Mouse (Mus musculus) cerebellum, adult (tissue): ENCODE results near the gene Gm10837.

ENCODE experiments used
- ATAC-seq: cut with Nextera tagmentation; 2 replicates; pipeline ENCODE4 v1.9.2; 2017; ENCODE audit warnings: mild to moderate bottlenecking, moderate library complexity, mixed read lengths; ENCODE audit not compliant: insufficient number of reproducible peaks, low FRiP score, low TSS enrichment

Gene Gm10837

DNA sequence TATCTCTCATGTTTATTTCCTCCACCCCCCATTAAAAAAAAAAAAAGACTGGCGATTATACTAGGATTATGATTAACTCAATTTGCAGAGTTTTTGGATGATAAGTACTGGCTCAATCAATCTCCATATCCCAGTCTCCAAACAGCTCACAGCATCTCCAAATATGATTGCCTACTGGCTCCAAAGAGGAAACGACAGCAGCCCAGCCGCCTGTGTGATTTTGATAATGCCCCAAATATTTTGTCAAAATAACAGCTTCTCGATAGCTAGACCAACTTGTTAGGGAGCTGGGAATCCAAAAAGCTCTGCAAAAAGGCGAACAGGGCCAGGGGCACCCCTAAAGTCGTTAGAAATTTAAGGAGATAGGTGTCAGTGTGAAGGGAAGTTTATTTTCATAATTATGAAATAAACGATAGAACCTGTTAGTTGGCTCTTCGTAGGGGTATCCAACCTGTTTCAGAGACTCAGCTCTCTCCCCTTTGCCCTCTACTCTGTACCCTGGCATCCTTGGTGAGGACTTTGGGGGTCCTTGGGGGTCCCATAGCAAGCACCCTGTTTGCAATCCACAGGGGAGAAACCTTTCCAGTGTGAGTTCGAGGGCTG lies 12.3 kb upstream of the Gm10837 start:
- no peak for ATAC-seq

DNA sequence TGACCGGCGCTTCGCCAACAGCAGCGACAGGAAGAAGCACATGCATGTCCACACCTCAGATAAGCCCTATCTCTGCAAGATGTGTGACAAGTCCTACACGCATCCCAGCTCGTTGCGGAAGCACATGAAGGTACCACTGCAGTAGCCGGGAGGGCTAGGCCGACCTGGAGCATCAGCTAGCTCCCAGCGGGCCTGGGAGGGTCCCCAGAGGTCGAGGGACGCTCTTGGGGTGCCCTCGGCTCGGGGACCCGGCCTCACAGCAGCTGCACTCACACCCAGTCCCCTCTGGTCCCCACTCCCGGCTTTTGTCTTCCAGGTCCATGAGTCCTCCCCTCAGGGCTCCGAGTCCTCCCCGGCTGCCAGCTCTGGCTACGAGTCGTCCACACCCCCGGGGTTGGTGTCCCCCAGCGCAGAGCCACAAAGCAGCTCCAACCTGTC lies 11.8 kb upstream of the Gm10837 start:
- ATAC-seq: no peak

DNA sequence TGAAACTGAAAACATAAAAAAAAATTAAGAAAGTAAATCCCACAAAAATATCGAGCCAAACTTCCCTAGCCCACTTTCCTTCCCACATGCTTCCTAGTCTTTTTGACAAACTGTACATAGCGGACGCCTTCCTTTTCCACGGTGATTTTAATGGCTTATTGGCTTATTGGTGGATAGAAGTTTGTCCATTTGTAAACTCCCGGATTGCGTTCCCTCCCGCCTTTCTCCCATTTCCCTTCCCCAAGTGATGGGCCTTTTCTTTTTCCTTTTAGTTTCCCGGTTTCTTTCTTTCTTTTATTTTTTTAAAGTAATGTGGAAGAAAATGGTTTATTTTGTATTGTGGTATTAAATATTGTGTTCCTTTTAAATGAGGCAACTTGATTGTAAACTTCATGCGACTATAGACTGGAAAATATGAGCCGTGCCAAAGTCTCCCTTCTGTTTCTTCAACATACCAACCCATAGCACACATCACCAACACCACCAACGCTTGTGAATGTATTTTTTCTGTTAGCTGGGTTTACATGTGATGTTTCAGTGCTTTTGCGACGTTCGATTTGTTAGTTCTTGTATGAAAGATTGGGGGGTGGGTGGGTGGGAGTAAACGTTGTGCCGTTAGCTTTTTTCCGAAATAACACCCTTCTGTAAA lies 10.8 kb upstream of the Gm10837 start:
- no peak for ATAC-seq

DNA sequence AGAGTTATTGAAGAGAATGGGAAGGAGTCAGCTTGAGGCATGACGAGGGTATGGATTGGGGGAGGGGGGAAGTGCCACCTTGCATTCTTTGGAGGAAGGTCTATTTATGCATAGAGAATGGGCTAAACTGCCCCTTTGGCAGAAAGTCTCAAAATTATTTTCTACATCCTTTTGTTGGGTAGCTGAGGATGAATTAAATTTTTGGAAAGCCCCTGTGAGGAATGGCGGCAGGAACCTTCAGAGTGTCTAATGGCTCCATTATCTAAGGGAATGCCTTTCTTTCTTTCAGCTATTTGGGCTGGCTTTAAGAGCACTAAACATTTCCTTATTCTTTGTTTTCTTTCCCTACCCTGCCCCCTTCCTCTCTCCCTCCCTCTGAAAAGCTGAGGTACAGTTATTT lies 10.0 kb upstream of the Gm10837 start:
- no peak for ATAC-seq

DNA sequence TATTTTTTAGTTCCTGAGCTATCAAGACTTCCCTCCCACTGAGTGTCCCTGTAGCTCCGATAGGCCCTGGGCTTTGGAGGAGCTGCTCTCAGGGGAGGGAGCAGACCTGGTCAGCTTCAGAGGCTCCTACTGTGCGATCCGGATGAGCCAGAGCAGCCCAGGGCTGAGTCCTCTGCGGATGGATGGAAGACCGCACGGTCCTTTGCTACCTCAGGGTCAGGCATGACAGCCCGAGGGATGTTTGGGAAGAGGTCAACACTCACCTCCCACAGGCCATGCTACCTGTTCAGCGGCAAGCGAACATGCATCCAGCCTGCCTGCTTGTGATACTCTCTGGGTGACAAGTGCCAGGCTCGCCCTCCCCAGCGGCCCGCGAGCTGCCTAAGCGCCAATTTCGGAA lies 9.2 kb upstream of the Gm10837 start:
- peak; percentile 17; the same call in 1 of the 2 replicates for ATAC-seq

DNA sequence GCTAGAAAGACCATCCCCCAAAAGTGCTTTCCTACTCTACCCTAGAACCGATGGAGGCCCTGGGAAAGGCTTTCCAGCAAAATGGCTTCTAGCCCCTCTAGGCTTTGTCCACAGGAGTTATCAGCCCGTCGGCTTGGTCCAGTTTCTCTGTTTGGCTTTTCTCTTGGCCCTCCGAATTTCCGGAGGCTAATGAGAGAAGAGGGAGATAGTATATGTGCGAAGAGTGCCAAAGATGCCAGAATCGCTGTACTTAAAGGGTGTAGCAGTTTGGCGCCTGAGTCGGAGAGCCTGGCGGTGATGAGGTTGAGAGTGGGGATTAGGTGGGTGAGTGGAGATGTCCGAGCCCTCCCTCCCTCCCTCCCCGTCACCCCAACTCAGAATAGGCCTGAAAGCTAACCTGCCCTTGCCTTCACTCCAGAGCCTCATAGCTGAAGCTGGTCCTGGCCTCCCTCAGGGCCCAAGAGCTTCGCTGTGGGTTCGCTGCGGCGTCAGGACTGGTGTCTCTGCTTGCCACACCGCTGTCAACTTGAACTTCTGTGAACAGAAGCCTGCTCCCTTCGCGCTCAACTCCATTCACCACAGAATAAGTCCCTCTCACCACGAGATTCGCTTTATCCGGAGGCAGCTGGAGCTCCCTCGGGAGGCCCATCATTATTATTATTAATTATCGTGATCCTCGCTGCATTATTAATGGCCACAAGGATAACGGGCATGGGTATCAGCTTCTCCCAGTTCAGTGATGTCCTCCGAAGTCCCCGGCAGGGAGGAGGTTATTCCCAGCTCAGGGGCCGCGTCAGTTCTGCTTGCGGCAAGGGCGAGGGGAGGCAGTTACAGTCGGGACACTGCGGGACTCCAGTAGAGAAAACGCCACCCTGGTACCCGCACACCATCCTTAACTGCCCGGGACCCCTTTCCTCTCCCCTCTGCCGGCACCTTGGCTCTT lies 8.0 kb upstream of the Gm10837 start:
- no peak for ATAC-seq

DNA sequence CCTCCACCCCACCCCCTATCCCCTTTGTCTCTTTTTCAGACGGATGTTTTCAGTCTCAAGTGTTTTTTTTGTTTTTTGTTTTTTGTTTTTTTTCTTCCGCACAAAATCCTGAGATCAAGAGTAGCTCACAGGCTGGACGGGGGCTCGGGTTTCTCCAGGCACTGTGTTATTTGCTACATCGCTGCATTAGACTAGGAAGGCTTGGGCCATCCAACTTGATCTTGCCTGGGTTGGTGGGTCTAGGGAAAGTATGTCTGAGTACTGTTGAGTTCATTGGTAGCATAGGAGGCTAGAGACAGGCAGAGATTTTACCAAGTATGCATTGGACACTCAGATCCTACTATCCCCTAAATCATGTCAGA lies 7.4 kb upstream of the Gm10837 start:
- ATAC-seq: no peak

DNA sequence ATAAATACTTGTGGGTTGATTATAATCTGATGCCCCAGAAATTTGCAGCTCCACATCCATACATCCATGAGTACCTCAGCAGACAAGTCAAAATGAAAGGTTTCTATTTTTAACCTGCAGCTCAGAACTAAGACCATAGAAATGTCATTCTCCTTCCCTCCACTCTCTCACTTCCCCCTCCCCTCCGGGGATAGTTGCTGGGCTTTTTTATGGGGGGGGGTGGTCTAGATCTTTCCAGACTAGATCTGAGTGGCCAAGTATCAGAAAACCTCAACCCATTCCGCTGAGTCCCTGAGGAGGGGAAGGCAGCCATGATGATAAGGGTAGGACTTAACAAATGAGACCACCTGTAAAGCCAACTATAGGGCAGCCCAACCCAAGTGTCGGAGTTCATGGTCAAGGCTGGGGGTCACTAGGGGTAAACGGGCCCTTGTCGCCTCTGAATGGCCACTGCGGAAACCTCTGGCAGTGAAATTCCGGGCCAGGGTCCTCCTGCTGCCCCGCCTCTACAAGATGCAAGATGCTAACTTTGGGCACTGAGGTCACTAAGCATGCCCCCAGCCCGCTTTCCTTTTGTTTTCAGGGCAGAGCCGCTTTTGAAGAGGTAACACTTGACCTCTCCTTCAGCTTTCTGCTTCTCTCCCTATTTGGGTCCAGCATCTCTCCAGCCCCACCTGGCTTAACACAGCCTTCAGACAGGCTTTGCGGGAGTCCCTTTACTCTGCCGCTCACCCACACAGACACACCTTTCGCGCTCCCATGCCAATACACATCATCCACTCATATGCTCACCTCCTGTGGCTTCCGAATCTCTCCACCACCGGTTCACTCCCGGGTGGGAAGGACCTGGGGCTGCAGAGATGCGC lies 6.6 kb upstream of the Gm10837 start:
- peak; percentile 75 for ATAC-seq

DNA sequence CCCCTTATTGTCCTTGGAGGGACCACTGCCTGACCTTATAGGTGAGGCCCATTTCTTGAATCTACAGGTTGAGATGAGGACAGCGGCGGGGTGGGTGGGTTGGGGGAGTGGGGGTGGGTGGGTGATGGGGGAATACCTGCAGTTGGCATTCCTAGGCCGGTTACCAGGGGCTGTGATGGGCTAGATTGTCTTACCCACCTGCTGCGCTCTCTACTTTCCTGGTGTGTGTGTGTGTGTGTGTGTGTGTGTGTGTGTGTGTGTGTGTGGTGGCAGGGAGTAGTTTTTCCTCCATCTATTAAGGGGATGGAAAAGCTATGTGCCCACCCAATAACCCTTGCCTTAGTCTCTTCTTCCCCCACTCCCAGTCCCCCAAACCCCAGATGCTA lies 5.9 kb upstream of the Gm10837 start:
- 0 out of 2 replicates have a peak, but pooled peaks have one; percentile 1 for ATAC-seq

DNA sequence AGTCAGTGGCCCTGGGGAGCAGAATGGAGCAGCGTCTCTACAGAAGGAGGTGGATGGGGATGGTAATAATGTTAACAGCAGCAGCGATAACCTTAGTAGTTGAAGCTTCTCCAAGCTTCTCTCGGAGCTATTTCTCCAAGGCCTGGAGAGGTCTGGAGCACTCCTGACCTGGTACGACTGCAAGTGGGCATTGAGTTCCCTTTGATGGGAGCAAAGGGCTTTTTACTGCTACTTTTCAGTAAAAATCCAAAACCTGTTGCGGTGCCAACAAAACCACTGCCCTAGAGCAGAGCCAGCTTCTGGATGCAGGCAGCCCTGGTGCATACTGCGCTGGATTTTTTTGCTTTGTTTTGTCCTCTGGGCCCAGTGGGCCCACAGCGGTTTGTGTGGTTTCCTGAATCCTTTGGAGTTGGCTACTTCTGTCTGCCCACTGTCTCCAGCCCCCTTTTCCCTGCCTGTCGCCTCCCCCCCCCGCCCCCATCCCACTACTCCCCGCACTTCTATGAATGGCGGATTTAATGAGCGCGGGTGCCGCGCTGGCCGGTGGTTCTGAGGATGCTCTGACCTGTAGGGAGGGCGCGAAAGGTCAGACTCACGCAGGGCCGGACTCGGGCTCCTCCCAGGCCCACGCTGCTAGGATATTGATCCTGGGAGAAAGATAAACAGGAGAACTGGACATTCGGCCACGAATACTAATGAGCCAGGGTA lies 5.4 kb upstream of the Gm10837 start:
- 0 out of 2 replicates have a peak, but pooled peaks have one; percentile 15 for ATAC-seq

DNA sequence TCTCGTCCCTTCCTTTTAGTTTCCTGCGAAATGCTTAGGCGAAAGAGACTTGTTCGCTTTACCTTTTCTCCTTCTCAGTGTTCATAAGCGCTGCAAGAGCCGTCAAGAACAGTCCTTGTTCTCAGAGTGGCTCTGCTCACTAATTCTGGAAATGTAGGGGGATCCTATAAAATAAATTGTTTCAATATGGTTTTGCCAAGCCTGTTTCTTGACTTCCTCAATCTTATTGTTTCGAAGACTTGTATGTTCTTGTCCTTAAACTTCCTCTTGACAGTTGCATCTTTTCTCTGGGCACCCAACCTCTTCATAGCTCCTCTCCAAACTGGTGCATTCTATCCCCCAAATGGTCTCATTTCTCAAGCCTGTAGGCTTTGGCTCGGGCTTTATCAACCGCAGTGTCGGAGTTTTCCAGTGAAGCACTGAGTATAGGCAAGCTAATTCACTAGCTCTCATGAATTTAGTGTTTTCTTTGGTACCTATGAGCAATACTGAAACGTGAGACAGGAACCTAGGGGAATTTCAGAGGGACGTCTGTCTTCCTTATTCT lies 4.7 kb upstream of the Gm10837 start:
- ATAC-seq: no peak

DNA sequence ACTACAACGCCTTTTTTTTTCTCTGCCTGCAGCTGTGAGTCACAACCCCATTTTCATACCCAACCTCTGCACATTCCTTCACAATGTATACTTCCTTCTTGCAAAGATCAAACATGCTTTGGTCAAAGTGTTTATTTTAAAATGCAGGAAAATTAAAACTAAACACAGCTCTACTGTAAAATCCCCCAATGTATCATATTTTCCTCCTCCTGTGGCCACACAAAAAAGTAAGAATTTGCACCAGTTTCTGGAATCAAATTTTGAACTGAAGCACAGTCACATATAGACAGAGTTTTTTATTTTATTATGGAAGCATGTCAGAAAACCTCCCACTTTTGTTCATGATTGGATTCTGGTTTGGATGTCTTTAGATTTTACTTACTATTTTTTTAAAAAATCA lies 3.8 kb upstream of the Gm10837 start:
- ATAC-seq: no peak

DNA sequence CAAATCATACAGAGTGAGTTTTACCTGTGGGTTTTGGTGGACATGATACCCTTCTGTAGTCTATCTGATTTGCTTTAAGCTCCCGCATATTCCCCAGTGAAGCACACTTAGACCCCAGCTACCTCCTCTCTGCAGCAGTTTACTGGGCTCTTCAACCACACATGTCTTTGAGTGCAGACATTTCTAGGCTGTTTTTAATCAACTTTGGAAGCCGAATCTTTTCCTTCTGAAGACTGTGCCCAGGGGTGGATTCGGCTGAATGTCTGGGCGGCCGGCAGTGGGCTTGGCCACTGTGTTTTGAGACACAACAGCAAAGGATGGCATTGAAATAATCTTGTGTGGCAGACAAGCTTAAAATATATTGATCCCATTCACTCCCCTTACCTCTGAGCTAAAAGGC lies 3.0 kb upstream of the Gm10837 start:
- no peak for ATAC-seq

DNA sequence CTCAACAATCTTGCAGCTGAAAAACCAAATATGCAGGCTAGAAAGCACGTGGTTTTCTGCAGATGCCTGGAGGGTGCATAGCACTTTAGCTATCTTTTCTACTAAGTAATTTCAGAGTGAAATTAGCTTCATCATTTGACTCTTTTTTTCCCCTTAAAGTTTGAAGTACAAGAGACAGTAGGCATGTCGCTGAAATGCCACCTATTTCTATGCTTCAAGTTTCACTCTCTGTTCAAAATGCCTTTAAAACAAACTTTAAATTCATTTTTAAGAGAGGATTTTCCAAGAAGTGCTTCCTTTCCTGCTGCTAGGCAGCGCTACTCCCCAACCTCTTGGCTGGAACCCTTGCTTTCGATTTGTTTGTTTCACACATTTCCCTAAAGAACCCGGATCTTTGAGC lies 1.3 kb upstream of the Gm10837 start:
- ATAC-seq: no peak

DNA sequence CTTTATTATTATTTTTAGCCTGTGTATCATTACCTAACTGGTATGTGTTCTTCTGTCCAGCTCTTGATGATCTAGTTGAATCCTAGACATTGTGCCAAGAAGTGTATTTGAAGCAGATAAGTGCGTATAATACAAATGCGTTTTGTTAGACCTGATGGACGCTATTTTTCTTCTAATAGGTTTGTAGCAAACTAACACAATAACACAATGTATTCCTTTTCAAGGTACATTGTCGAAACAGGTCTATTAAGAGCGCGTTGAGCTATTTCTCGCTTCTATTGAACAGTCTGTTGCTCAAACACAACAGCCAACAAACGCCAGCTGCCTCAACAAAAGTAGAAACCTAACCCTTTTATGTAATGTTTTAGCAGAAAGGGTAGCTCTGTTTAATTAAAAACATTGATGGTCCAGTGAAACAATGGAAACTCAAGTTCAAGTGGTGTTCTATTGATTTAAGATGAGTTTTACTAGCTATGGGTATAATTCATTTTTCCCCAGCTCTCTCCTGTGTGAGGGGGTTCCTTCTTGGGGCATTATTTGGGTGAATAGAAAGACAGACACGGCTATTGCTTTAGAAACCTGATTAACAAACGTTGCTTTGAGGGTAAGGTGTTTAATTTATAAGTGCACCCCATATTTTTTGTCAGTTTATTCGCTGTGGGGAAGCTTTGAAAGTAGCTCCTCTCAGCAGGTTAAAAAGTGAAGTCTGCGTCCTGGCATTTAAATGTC lies 536 bp upstream of the Gm10837 start:
- no peak for ATAC-seq

DNA sequence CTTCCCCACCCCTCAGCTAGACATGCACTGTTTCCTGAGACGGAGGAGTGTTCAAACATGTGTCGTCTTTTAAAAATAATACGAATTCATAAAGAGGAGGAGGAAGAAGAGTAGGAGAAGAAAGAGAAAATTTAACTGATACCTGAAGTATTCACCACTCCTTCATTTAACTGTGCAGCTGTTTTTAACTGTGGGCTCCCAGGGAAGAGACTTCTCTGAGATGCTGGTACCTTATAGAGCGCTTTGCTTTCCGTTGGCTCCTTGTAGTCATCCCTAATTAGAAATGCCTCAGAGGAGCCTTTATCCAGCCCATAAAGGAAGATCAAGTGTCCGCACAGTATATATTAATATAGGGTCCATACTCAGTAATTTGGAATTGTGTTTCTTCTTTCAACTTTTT lies 1.1 kb downstream of the Gm10837 start:
- no peak for ATAC-seq

DNA sequence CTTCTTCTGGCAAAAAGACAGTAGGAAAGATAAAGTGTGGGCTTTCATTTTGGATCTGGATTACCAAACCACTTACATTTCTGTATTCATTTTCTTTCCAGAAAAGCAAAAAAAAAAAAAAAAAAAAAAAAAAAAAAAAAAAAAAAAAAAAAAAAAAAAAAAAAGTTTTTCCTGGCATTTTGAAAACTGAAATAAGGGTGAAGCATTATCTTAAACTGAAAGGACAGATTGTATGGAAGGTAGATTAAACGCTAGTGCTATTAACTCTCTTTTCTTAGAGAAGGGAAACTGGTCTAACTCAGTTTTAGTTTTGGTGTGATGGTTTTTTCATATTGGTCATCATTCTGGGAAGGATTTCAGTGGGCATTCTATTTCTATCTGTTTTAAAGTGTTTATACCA lies 1.6 kb downstream of the Gm10837 start:
- ATAC-seq: no peak

DNA sequence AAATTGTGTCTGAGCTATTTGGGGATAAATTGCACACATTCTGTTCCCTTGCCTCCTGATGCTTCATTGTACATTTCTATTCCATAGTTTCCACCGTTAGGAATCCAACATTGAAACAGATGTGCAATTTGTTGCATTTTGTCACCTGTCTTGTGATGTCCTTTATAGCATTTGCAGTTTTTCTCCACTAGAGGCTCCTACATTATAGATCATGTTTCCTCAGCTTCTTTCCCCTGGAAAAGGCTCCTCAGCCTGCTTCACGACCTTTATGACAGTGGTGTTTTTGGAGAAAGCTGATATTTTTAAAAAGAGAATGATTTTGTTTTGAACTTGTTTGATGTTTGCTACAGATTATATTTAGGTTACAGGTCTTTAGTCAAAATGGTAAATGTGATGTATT lies 18.7 kb downstream of the Gm10837 start:
- ATAC-seq: no peak

DNA sequence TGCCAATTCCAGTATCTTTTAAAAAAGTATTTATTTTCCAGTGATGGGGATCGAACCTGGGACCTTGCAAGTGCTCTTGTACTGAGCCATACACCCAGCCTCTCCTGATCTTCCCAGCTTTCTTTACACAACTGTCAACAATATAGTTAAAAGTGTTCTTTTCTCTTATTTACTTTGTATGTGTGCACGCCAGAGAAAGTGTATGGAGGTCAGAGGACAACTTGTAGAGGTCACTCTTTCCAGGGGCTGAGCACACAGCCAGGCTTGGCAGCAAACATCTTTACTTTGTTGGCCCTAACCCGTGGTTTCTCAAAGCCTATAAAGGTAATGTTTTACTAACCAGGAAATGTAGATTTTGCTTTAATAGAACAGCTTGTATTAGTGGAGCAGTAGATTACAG lies 21.1 kb downstream of the Gm10837 start:
- no peak for ATAC-seq
